Mouse (Mus musculus) lung, postnatal 0 days (tissue): ENCODE results near the gene Sugt1. TPM values are rescaled to one million over a fixed set of nuclear protein-coding genes. Genes with fewer than 3 reads are reported as not detected.

Experiments used
- ATAC-seq: fragments of 200-750 bp; cut with Nextera tagmentation; 2 replicates; pipeline ENCODE4 v1.8.0; 2017; ENCODE audit warnings: moderate library complexity
- DNase-seq: peaks from one replicate; pipeline ENCODE4 v3.0.0-alpha.2; 2016; ENCODE audit warnings: low spot score
- H3K27ac ChIP-seq: fragments of 300-500 bp; sonication (generic); 2 replicates; pipeline ENCODE4 v1.5.1; 2014; ENCODE audit warnings: antibody characterized with exemption, mild to moderate bottlenecking, low read length, mixed read lengths
- H3K27me3 ChIP-seq: fragments of 300-500 bp; sonication (generic); replicated peaks from 2 replicates; pipeline ENCODE4 v1.6.1; 2014; ENCODE audit warnings: low read length, mixed read lengths; ENCODE audit not compliant: insufficient read depth
- H3K36me3 ChIP-seq: fragments of 300-500 bp; sonication (generic); 2 replicates; pipeline ENCODE4 v1.6.1; 2014; ENCODE audit warnings: low read length, mixed read lengths; ENCODE audit not compliant: insufficient read depth
- H3K4me1 ChIP-seq: fragments of 300-500 bp; sonication (generic); 2 replicates; pipeline ENCODE4 v1.6.1; 2014; ENCODE audit warnings: antibody characterized with exemption, low read depth, low read length, mixed read lengths; ENCODE audit not compliant: insufficient read depth
- H3K4me2 ChIP-seq: fragments of 300-500 bp; sonication (generic); replicated peaks from 2 replicates; pipeline ENCODE4 v1.6.1; 2014; ENCODE audit warnings: low read depth, mild to moderate bottlenecking, low read length, moderate library complexity, mixed read lengths
- H3K4me3 ChIP-seq: fragments of 300-500 bp; sonication (generic); 2 replicates; pipeline ENCODE4 v1.5.1; 2014; ENCODE audit warnings: low read depth, low read length
- H3K9ac ChIP-seq: fragments of 300-500 bp; sonication (generic); replicated peaks from 2 replicates; pipeline ENCODE4 v1.6.1; 2014; ENCODE audit warnings: low read depth, mild to moderate bottlenecking
- H3K9me3 ChIP-seq: fragments of 300-500 bp; sonication (generic); 2 replicates; pipeline ENCODE4 v1.6.1; 2016; ENCODE audit warnings: low read length, mixed read lengths
- CTCF ChIP-seq: IDR thresholded peaks from 2 replicates; pipeline ENCODE4 v1.5.1; 2016; ENCODE audit warnings: antibody characterized with exemption, mild to moderate bottlenecking
- EP300 ChIP-seq: IDR thresholded peaks from 2 replicates; pipeline ENCODE4 v1.6.1; 2016; ENCODE audit warnings: antibody characterized with exemption, mild to moderate bottlenecking, control low read depth
- WGBS: fragments of 180-500 bp; shearing (Covaris S2); extraction: QIAGEN DNeasy Blood & Tissue Kit; methylation state at CpG from one replicate; pipeline ENCODE4 v1.1.7; 2014; 5-methylcytosine and 5-hydroxymethylcytosine counted together
- polyA plus RNA-seq: library from polyadenylated mRNA; unstranded; fragments of >200 nt; fragmentation: Nextera tagmentation; extraction: Ambion mirVana; gene quantifications from 2 replicates; pipeline ENCODE4 v1.2.1, GENCODE M21; 2015

The Sugt1 gene
- polyA plus RNA-seq, 1 experiment from 2014 or later = 96.8 TPM

- peak overlapping the region; percentile 52; the same call in 1 of the 2 replicates for H3K4me2 ChIP-seq
- H3K27me3 ChIP-seq = no peaks in the 10 kb centered on the region
- DNase-seq (peak; percentile 59), ATAC-seq (peak; percentile 80)
- H3K27ac ChIP-seq = no peak overlapping the region; the same call in 1 of the 2 replicates
- no peaks in the 10 kb centered on the region for H3K36me3 ChIP-seq
- 38% methylated on average over 5 of the region's 5 CpGs for WGBS
- H3K9ac ChIP-seq = no peak overlapping the region
- H3K4me1 ChIP-seq = 0 out of 2 replicates have a peak, but pooled peaks cover 3% of the 10 kb centered on the region
- H3K4me3 ChIP-seq = no peak overlapping the region
- no peaks in the 10 kb centered on the region for H3K9me3 ChIP-seq
- TF ChIP-seq EP300 (peak; percentile 75), CTCF (no peak)
Observed at GRCm38 (mm10) chr14:79660467-79660866, 73.0 kb downstream of the Sugt1 start.

GRCm38 (mm10) chr14:79661005-79661917, 73.8 kb downstream of the Sugt1 start:
- peak; percentile 95 for ATAC-seq
- H3K4me2 ChIP-seq = peak overlapping the region; percentile 52
- peak overlapping the region; percentile 16; the same call in 1 of the 2 replicates for H3K4me3 ChIP-seq
- peak; percentile 76 for DNase-seq
- H3K9ac ChIP-seq = no peak overlapping the region
- TF ChIP-seq CTCF (peak; percentile 93), EP300 (no peak)
- WGBS = 13% methylated on average over 33 of the region's 33 CpGs
- no peaks in the 10 kb centered on the region for H3K9me3 ChIP-seq
- 0 out of 2 replicates have a peak, but pooled peaks cover 3% of the 10 kb centered on the region for H3K4me1 ChIP-seq
- no peaks in the 10 kb centered on the region for H3K36me3 ChIP-seq
- H3K27ac ChIP-seq = no peak overlapping the region; the same call in 1 of the 2 replicates
- no peaks in the 10 kb centered on the region for H3K27me3 ChIP-seq

- no peak within 1 kb of the TSS for H3K9ac ChIP-seq
- ATAC-seq (no peak), DNase-seq (no peak)
- H3K36me3 ChIP-seq = no peaks in the 10 kb centered on the region
- 0 out of 2 replicates have a peak, but pooled peaks cover 3% of the 10 kb centered on the region for H3K4me1 ChIP-seq
- no peak within 1 kb of the TSS; the same call in 1 of the 2 replicates for H3K27ac ChIP-seq
- peak within 1 kb of the TSS; percentile 16; the same call in 1 of the 2 replicates for H3K4me3 ChIP-seq
- TF ChIP-seq CTCF = no peak
- no peak for TF ChIP-seq EP300
- no peaks in the 10 kb centered on the region for H3K27me3 ChIP-seq
- H3K9me3 ChIP-seq = no peaks in the 10 kb centered on the region
- H3K4me2 ChIP-seq = peak within 1 kb of the TSS; percentile 52
- 70% methylated on average over 4 of the region's 4 CpGs for WGBS
Observed at GRCm38 (mm10) chr14:79662001-79662400, 74.5 kb downstream of the Sugt1 start, which contains the start of gene Cnmd. TSS of gene Cnmd (minus strand) at chr14:79662170.

GRCm38 (mm10) chr14:79671008-79671407, 83.5 kb downstream of the Sugt1 start:
- Histone ChIP-seq H3K27ac (no peak overlapping the region), H3K9ac (no peak overlapping the region), H3K36me3 (no peaks in the 10 kb centered on the region), H3K27me3 (no peaks in the 10 kb centered on the region), H3K9me3 (no peaks in the 10 kb centered on the region), H3K4me1 (no peaks in the 10 kb centered on the region), H3K4me2 (no peak overlapping the region), H3K4me3 (no peak overlapping the region)
- ATAC-seq (no peak), DNase-seq (no peak)
- 80% methylated on average over 3 of the region's 3 CpGs for WGBS
- TF ChIP-seq CTCF = no peak
- no peak for TF ChIP-seq EP300

GRCm38 (mm10) chr14:79672567-79672966, 85.1 kb downstream of the Sugt1 start:
- Histone ChIP-seq H3K36me3 (no peaks in the 10 kb centered on the region), H3K4me1 (no peaks in the 10 kb centered on the region), H3K4me2 (no peak overlapping the region), H3K27ac (no peak overlapping the region), H3K4me3 (no peak overlapping the region), H3K9ac (no peak overlapping the region), H3K9me3 (no peaks in the 10 kb centered on the region), H3K27me3 (no peaks in the 10 kb centered on the region)
- 87% methylated on average over 5 of the region's 5 CpGs for WGBS
- ATAC-seq (no peak), DNase-seq (no peak)
- TF ChIP-seq CTCF (no peak), EP300 (no peak)
